Mouse (Mus musculus) central nervous system, embryonic 18 days (tissue): Measurements from ENCODE around the gene Olfr1396. TPM values are rescaled to one million over a fixed set of nuclear protein-coding genes. Genes with fewer than 3 reads are reported as not detected.

Source experiments
- polyA plus RNA-seq: library from polyadenylated mRNA; depleted of rRNA; stranded (reverse); fragments of >200 nt; gene quantifications from 2 replicates; pipeline ENCODE4 v1.2.3, GENCODE M21; 2012; rRNA removed

Gene Olfr1396
- not detected in 2 replicates for polyA plus RNA-seq

GRCm38 (mm10) chr11:49114774-49115173 is at the start of gene Olfr1396:
Gene Olfr1396, minus strand, starts transcription at chr11:49114874.

GRCm38 (mm10) chr11:49154077-49154476 is 39.4 kb upstream of the Olfr1396 start, which contains the start of gene Olfr1394:
Gene Olfr1394, plus strand, starts transcription at chr11:49154377.

GRCm38 (mm10) chr11:49141974-49142373 is 27.3 kb upstream of the Olfr1396 start, which contains the start of gene Olfr1395:
Gene Olfr1395, plus strand, starts transcription at chr11:49142274.

GRCm38 (mm10) chr11:49076001-49076757 is 38.5 kb downstream of the Olfr1396 start, which contains the start of gene Ifi47:
Gene Ifi47, plus strand, starts transcription at chr11:49076587.

GRCm38 (mm10) chr11:49063713-49064469 is 50.8 kb downstream of the Olfr1396 start, which contains the start of gene Tgtp2:
Gene Tgtp2, minus strand, starts transcription at chr11:49064206.

Other genes starting within 250 kb of the Olfr1396 start
- 3.9 and 5.6 TPM in 2 replicates for gene Irgm1, start 243.2 kb downstream of the Olfr1396 start, polyA plus RNA-seq
- 0.06 and 0.20 TPM in 2 replicates for gene Gm5431, start 212.7 kb downstream of the Olfr1396 start, polyA plus RNA-seq
- 0.58 and 0.86 TPM in 2 replicates for gene Psme2b, start 168.7 kb downstream of the Olfr1396 start, polyA plus RNA-seq
- 0.03 and 0.04 TPM in 2 replicates for gene Olfr56, start 136.0 kb downstream of the Olfr1396 start, polyA plus RNA-seq
- 0.11 and 0.12 TPM in 2 replicates for gene 9930111J21Rik1, start 135.5 kb downstream of the Olfr1396 start, polyA plus RNA-seq
- gene Gm12185, start 122.6 kb downstream of the Olfr1396 start, polyA plus RNA-seq: 0.04 TPM in 2 replicates
- gene Tgtp1, start 120.7 kb downstream of the Olfr1396 start, polyA plus RNA-seq: 0.17 and 0.27 TPM in 2 replicates
- gene 9930111J21Rik2, start 63.6 kb downstream of the Olfr1396 start, polyA plus RNA-seq: 0.25 and 0.31 TPM in 2 replicates
- 0.03 and 0.11 TPM in 2 replicates for gene Tgtp2, start 50.7 kb downstream of the Olfr1396 start, polyA plus RNA-seq
- 0.60 and 1.1 TPM in 2 replicates for gene Ifi47, start 38.3 kb downstream of the Olfr1396 start, polyA plus RNA-seq
- not detected in 2 replicates for gene Olfr1395, start 27.4 kb upstream of the Olfr1396 start, polyA plus RNA-seq
- not detected in 2 replicates for gene Olfr1394, start 39.5 kb upstream of the Olfr1396 start, polyA plus RNA-seq
- gene Btnl9, start 72.3 kb upstream of the Olfr1396 start, polyA plus RNA-seq: 0.03 and 0.27 TPM in 2 replicates
- 23.9 and 25.2 TPM in 2 replicates for gene Zfp62, start 88.4 kb upstream of the Olfr1396 start, polyA plus RNA-seq
- gene Mgat1, start 129.3 kb upstream of the Olfr1396 start, polyA plus RNA-seq: 52.4 and 55.8 TPM in 2 replicates
- 0.09 and 0.22 TPM in 2 replicates for gene Olfr1393, start 163.4 kb upstream of the Olfr1396 start, polyA plus RNA-seq
- 0.08 and 0.23 TPM in 2 replicates for gene Olfr1392, start 170.4 kb upstream of the Olfr1396 start, polyA plus RNA-seq
- gene Olfr10, start 189.9 kb upstream of the Olfr1396 start, polyA plus RNA-seq: not detected in 2 replicates
- not detected in 2 replicates for gene Olfr1391, start 207.9 kb upstream of the Olfr1396 start, polyA plus RNA-seq
- gene Olfr1390, start 220.3 kb upstream of the Olfr1396 start, polyA plus RNA-seq: not detected in 2 replicates